Mouse (Mus musculus) limb, embryonic 11.5 days (tissue): ENCODE data around the gene Sh3bgrl2. TPM values are rescaled to one million over a fixed set of nuclear protein-coding genes. Genes with fewer than 3 reads are reported as not detected.

Experiments used
- ATAC-seq: fragments of 200-750 bp; cut with Nextera tagmentation; 2 replicates; pipeline ENCODE4 v1.8.0; 2017; ENCODE audit warnings: low read depth; ENCODE audit not compliant: insufficient number of reproducible peaks, low FRiP score, low TSS enrichment
- DNase-seq: peaks from one replicate; pipeline ENCODE4 v3.0.0-alpha.2; 2015; ENCODE audit warnings: low spot score
- H3K27ac ChIP-seq: fragments of 300-500 bp; sonication (generic); replicated peaks from 2 replicates; pipeline ENCODE4 v1.5.1; 2014; ENCODE audit warnings: low read depth, mild to moderate bottlenecking, low read length
- H3K27me3 ChIP-seq: fragments of 300-500 bp; sonication (generic); 2 replicates; pipeline ENCODE4 v1.6.1; 2014; ENCODE audit warnings: mild to moderate bottlenecking, low read length, mixed read lengths; ENCODE audit not compliant: control insufficient read depth, insufficient read depth
- H3K36me3 ChIP-seq: fragments of 300-500 bp; sonication (generic); 2 replicates; pipeline ENCODE4 v1.6.1; 2014; ENCODE audit warnings: mild to moderate bottlenecking, low read length, moderate library complexity, mixed read lengths; ENCODE audit not compliant: control insufficient read depth, insufficient read depth
- H3K4me1 ChIP-seq: fragments of 300-500 bp; sonication (generic); 2 replicates; pipeline ENCODE4 v1.6.1; 2014; ENCODE audit warnings: low read length, mixed read lengths; ENCODE audit not compliant: control insufficient read depth, insufficient read depth
- H3K4me2 ChIP-seq: fragments of 300-500 bp; sonication (generic); 2 replicates; pipeline ENCODE4 v1.6.1; 2014; ENCODE audit warnings: low read depth, mild to moderate bottlenecking, moderate library complexity; ENCODE audit not compliant: severe bottlenecking
- H3K4me3 ChIP-seq: fragments of 300-500 bp; sonication (generic); 2 replicates; pipeline ENCODE4 v1.5.1; 2014; ENCODE audit warnings: low read depth, low read length
- H3K9ac ChIP-seq: fragments of 300-500 bp; sonication (generic); 2 replicates; pipeline ENCODE4 v1.6.1; 2014; ENCODE audit warnings: mild to moderate bottlenecking, low read length
- H3K9me3 ChIP-seq: fragments of 300-500 bp; sonication (generic); 2 replicates; pipeline ENCODE4 v1.6.1; 2016; ENCODE audit warnings: low read length; ENCODE audit not compliant: control insufficient read depth
- WGBS: fragments of 180-500 bp; shearing (Covaris S2); extraction: QIAGEN DNeasy Blood & Tissue Kit; methylation state at CpG from one replicate; pipeline ENCODE4 v1.1.7; 2014; 5-methylcytosine and 5-hydroxymethylcytosine counted together
- polyA plus RNA-seq: library from polyadenylated mRNA; unstranded; fragments of >200 nt; fragmentation: Nextera tagmentation; extraction: Ambion mirVana; gene quantifications from 2 replicates; pipeline ENCODE4 v1.2.1, GENCODE M21; 2014

Gene Sh3bgrl2
- polyA plus RNA-seq, 1 experiment from 2014 or later: 14.0 TPM

DNA sequence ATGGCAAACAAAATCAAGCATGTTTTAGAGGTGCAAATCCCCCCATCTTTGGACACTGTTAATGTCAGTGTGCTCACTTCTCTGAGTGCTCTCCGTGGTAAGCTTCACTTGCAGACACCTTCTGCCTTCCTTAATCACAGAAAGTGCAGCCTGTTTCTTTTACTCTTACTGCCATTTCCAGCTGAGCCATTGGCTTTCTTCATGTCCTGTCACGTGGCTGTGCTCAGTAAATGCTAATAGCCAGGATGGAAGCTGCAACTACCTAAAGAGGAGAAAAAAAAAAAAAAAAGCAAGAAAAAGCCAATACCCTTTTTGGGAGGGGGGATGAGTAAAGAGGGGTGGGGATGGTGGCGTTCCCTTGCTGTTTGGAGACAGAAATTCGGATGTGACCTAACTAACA lies 95.7 kb downstream of the Sh3bgrl2 start:
- Histone ChIP-seq H3K9me3 (no peaks in the 10 kb centered on the region), H3K4me3 (no peak overlapping the region), H3K27me3 (no peaks in the 10 kb centered on the region), H3K9ac (no peak overlapping the region), H3K36me3 (no peaks in the 10 kb centered on the region), H3K4me1 (peaks cover 7% of the 10 kb centered on the region; the same call in 1 of the 2 replicates), H3K4me2 (no peak overlapping the region), H3K27ac (no peak overlapping the region)
- WGBS: 45% methylated on average over 4 of the region's 4 CpGs
- DNase-seq: no peak
- no peak for ATAC-seq

DNA sequence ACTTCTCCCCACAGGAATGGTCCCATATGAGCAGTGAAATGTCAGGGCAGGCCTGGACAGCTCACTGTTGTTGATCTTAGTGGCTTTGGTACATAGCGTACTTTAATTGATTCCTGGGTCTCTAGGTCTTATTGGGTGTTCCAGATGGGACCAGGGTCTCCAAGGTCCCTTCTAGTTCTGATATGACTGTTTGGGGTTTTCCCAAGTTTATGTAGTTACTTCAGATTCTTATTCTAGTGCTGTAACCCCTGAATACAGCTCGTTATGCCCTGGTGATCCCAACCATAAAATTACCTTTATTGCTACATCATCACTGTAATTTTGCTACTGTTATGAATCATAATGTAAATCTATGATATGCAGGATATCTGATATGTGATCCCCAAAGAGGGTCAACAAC lies 98.1 kb downstream of the Sh3bgrl2 start:
- Histone ChIP-seq H3K36me3 (no peaks in the 10 kb centered on the region), H3K9me3 (no peaks in the 10 kb centered on the region), H3K27me3 (no peaks in the 10 kb centered on the region), H3K9ac (no peak overlapping the region), H3K27ac (no peak overlapping the region), H3K4me1 (no peaks in the 10 kb centered on the region), H3K4me2 (no peak overlapping the region), H3K4me3 (no peak overlapping the region)
- no peak for DNase-seq
- 86% methylated on average over 2 of the region's 2 CpGs for WGBS
- no peak for ATAC-seq

DNA sequence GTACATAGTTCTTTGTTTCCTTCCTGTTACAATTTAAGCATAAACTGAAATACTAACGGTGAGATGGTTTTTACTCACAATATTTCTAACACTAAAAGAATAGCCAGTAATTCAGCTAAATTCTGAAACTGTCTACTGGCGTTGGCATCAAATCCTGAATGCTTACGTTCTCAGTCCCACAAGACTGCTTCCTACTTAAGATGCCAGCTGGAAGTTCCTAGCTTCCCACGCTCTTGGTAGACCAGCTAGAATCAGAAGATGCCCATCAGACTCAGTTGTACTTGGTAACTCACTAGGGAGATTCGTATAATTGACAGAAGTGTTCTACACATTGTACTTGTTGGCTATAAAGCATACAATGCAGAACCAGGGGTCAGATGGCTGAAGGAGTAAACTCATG lies 98.6 kb downstream of the Sh3bgrl2 start:
- no peaks in the 10 kb centered on the region for H3K4me1 ChIP-seq
- no peak overlapping the region for H3K27ac ChIP-seq
- DNase-seq (no peak), ATAC-seq (no peak)
- H3K4me2 ChIP-seq: no peak overlapping the region
- H3K27me3 ChIP-seq: no peaks in the 10 kb centered on the region
- no peaks in the 10 kb centered on the region for H3K36me3 ChIP-seq
- H3K4me3 ChIP-seq: no peak overlapping the region
- WGBS: 93% methylated on average over 5 of the region's 5 CpGs
- H3K9me3 ChIP-seq: no peaks in the 10 kb centered on the region
- no peak overlapping the region for H3K9ac ChIP-seq

DNA sequence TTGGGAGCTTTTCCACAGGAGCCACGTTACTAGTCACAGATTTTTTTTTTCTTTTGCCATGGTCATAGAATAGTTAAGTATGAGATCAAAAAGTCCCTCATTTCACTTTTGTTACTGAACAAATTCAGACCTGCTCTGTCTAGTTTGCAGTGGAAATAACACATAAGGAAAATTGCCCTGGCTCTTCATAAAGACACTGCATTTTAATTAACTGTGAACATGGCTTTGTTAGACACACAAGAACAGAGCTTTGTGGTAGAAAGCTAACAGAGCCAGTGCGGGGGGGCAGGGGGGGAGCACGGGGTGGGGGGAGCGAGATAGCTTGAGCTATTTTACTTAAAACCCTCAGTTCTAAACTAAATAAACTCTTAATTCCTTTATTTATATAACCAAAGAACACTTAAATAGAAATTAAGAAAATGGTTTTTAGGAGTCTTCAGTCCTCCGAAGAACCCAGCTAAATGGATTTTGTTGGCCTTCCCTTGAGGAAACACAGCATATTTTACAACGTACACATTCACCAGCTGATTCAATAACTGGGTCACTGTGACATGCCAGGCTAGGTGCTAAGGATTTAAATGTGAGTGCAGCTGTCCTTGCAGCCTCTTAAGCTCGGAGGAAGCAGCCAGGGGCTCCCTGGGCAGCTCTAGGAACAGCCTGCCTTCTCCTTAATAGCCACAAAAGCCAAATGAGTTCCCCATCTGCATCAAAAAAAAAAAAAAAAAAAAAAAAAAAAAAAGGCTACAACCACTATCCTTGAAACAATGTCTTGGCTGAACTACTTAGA lies 100.0 kb downstream of the Sh3bgrl2 start:
- 39% methylated on average over 7 of the region's 7 CpGs for WGBS
- Histone ChIP-seq H3K4me3 (no peak overlapping the region), H3K4me2 (no peak overlapping the region; the same call in 1 of the 2 replicates), H3K4me1 (no peaks in the 10 kb centered on the region), H3K27me3 (no peaks in the 10 kb centered on the region), H3K36me3 (no peaks in the 10 kb centered on the region), H3K9ac (no peak overlapping the region), H3K9me3 (no peaks in the 10 kb centered on the region), H3K27ac (no peak overlapping the region; the same call in 1 of the 2 replicates)
- DNase-seq: no peak
- ATAC-seq: no peak

DNA sequence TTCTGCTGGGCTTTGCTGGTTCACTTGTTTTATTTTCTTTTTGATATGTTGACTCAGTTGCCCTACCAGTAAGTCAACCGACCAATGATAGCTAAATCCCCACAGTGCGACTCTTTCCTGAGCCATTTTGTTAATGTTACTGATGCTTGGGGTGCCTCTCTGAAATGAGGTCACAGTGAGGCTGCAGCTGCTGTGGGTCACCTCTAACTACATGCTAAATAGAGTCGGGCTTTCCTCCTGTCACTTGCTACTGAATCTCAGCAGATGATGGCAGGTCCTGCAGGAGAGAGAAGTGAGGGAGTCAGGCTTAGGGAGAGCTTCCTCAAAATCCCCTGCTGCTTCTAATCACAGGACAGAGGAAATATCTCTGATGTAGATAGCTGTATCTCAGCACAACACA lies 100.6 kb downstream of the Sh3bgrl2 start:
- Histone ChIP-seq H3K27me3 (no peaks in the 10 kb centered on the region), H3K4me3 (no peak overlapping the region), H3K9me3 (no peaks in the 10 kb centered on the region), H3K4me1 (no peaks in the 10 kb centered on the region), H3K27ac (no peak overlapping the region), H3K36me3 (no peaks in the 10 kb centered on the region), H3K4me2 (no peak overlapping the region), H3K9ac (no peak overlapping the region)
- WGBS: 38% methylated on average over 3 of the region's 3 CpGs
- ATAC-seq: no peak
- DNase-seq: no peak

DNA sequence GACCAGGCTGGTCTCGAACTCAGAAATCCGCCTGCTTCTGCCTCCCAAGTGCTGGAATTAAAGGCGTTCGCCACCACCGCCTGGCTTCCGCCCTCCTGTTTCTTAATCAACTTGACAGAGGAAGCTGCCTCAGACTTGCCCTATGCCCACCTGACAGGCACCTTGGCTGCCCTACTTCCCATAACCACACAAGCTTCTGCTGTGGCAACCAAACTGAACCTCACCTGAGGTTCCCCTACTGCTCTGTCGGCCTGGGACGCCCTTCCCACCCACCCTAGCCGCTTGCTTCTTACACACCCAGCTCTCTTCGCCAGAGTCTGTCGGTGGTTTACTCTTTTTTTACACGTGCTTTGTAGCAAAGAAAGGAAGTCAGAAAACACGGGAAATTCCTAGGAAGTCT lies 103.9 kb downstream of the Sh3bgrl2 start:
- DNase-seq: no peak
- Histone ChIP-seq H3K36me3 (no peaks in the 10 kb centered on the region), H3K4me3 (no peak overlapping the region), H3K4me2 (no peak overlapping the region), H3K4me1 (no peaks in the 10 kb centered on the region), H3K27me3 (no peaks in the 10 kb centered on the region), H3K9ac (no peak overlapping the region), H3K27ac (no peak overlapping the region), H3K9me3 (no peaks in the 10 kb centered on the region)
- whole genome bisulfite sequencing: 89% methylated on average over 13 of the region's 13 CpGs
- no peak for ATAC-seq

DNA sequence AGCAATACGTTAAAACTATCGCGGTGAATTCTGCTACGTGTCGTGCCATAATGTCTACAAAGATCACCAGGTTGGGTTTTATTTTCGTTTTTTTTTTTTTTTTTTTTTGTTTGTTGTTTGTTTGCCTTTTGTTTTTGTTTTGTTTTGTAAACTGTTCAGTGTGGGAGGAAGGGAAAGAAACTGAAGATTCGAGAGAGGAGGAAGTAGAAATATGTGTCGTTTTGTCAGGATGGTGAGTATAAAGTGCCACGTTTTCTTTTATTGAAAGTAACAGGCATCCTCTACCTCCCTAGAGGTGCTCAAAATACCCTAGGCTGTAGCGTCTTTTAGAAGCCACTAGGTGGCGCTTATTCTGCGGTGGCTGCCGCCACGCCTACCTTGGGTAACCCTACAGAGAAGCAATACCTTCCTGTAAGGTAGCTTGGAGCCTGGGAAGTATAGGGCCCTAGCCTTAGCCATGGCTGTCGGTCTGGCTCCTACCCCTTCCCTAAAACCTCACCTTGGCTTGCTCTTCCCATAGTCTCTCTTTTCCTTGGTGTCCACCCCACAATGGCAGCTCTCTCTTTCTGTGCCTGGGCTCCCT lies 104.6 kb downstream of the Sh3bgrl2 start:
- H3K9me3 ChIP-seq: no peaks in the 10 kb centered on the region
- ATAC-seq: no peak
- H3K27me3 ChIP-seq: no peaks in the 10 kb centered on the region
- no peak overlapping the region for H3K27ac ChIP-seq
- H3K36me3 ChIP-seq: no peaks in the 10 kb centered on the region
- no peaks in the 10 kb centered on the region for H3K4me1 ChIP-seq
- H3K4me2 ChIP-seq: no peak overlapping the region
- 26% methylated on average over 15 of the region's 15 CpGs for WGBS
- no peak overlapping the region for H3K4me3 ChIP-seq
- H3K9ac ChIP-seq: no peak overlapping the region
- DNase-seq: no peak

DNA sequence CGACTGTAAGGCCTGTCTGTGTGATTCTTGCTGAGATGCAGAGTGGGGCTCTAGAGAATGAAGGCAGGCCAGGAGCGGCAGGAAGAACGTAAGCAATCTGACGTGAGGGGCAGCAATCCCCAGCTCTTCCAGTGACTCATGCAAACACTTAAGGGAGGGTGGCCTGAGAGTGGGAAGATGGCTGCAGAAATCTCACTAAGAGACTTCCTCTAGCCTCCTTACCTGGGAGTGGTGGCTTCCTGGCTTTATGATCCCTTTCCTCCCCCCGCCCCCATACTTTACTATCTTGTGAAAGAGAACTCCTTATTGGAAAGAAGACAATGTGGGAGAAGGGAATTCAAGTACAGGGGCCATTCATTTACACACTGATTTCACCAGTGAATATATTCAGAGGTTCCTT lies 106.5 kb downstream of the Sh3bgrl2 start:
- no peaks in the 10 kb centered on the region for H3K9me3 ChIP-seq
- no peaks in the 10 kb centered on the region for H3K36me3 ChIP-seq
- ATAC-seq: no peak
- no peak overlapping the region for H3K27ac ChIP-seq
- H3K4me1 ChIP-seq: no peaks in the 10 kb centered on the region
- DNase-seq: no peak
- no peak overlapping the region for H3K9ac ChIP-seq
- H3K4me3 ChIP-seq: no peak overlapping the region
- no peaks in the 10 kb centered on the region for H3K27me3 ChIP-seq
- WGBS: 69% methylated on average over 5 of the region's 5 CpGs
- H3K4me2 ChIP-seq: no peak overlapping the region
